Mouse (Mus musculus): ENCODE results near the gene Wdr81.

Wdr81 gene

GRCm38 (mm10) chr11:75453991-75454930 is at the start of gene Wdr81:
Gene Wdr81, minus strand, starts transcription at chr11:75454717.
- ChIA-PET POLR2A (interaction anchor here (0.5 to 10.9 kb wide), 33 partner anchors 8 to 622 kb away, joined by 3 to 130 read pairs (median 4); partner anchors contain the start of genes Prpf8 (in 2 of the 4), Rilp (in 2 of the 4), Tlcd2 (in 2 of the 4) and Serpinf1 (in 1 of the 4)), CTCF (interaction anchor here (0.5 to 1.3 kb wide), 13 partner anchors 9 to 834 kb away, joined by 3 to 5 read pairs (median 3); partner anchors contain the start of genes Hic1 (in 1 of the 4), Prpf8 (in 1 of the 4) and Rilp (in 1 of the 4))

- ChIA-PET POLR2A (interaction anchor here (0.6 to 4.9 kb wide), 13 partner anchors 11 to 1836 kb away, joined by 3 to 38 read pairs (median 6); partner anchors contain the start of genes Rilp (in 4 of the 4), Tlcd2 (in 3 of the 4) and Prpf8 (in 2 of the 4)), CTCF (interaction anchor here in 2 of 4 experiments (0.7 to 3.3 kb wide), 3 partner anchors 12 to 60 kb away, joined by 3 to 16 read pairs (median 11); partner anchors contain the start of gene Rilp (in 2 of the 2))
Measured at GRCm38 (mm10) chr11:75498126-75498525, 43.6 kb upstream of the Wdr81 start.

GRCm38 (mm10) chr11:75494296-75495049 is 40.0 kb upstream of the Wdr81 start:
- ChIA-PET CTCF (interaction anchor here in 1 of 4 experiments (2.0 kb wide), 1 partner anchor 16 kb away, joined by 9 read pairs; the partner anchor contains the start of gene Rilp), POLR2A (interaction anchor here in 3 of 4 experiments (0.9 to 4.9 kb wide), 8 partner anchors 7 to 49 kb away, joined by 3 to 32 read pairs (median 14); partner anchors contain the start of genes Prpf8 (in 3 of the 3), Rilp (in 2 of the 3) and Tlcd2 (in 1 of the 3))

GRCm38 (mm10) chr11:75487496-75487895 is 33.0 kb upstream of the Wdr81 start:
- CTCF ChIA-PET, result interaction anchor here in 2 of 4 experiments (2.0 to 3.6 kb wide), 2 partner anchors 23 kb away, joined by 21 to 30 read pairs; partner anchors contain the start of gene Rilp (in 2 of the 2)
- POLR2A ChIA-PET, result interaction anchor here (0.6 to 7.0 kb wide), 44 partner anchors 8 to 657 kb away, joined by 3 to 117 read pairs (median 6); partner anchors contain the start of genes Tlcd2 (in 4 of the 4), Rilp (in 3 of the 4), Wdr81 (in 2 of the 4) and Crk (in 1 of the 4)

GRCm38 (mm10) chr11:75486601-75487285 is 32.2 kb upstream of the Wdr81 start, which contains the start of gene Prpf8:
Gene Prpf8, plus strand, starts transcription at chr11:75486816.
- CTCF ChIA-PET, result interaction anchor here in 3 of 4 experiments (0.6 to 3.6 kb wide), 10 partner anchors 18 to 577 kb away, joined by 3 to 30 read pairs (median 4); partner anchors contain the start of genes Rilp (in 3 of the 3), Tlcd2 (in 1 of the 3) and Wdr81 (in 1 of the 3)

GRCm38 (mm10) chr11:75486192-75486591 is 31.7 kb upstream of the Wdr81 start:
- POLR2A ChIA-PET, result interaction anchor here (0.5 to 7.0 kb wide), 71 partner anchors 8 to 656 kb away, joined by 3 to 117 read pairs (median 5); partner anchors contain the start of genes Rilp (in 4 of the 4), Tlcd2 (in 4 of the 4), Scarf1 (in 3 of the 4) and Crk (in 2 of the 4)
- CTCF ChIA-PET, result interaction anchor here in 3 of 4 experiments (0.7 to 3.6 kb wide), 9 partner anchors 17 to 316 kb away, joined by 3 to 30 read pairs (median 4); partner anchors contain the start of genes Rilp (in 3 of the 3), Tlcd2 (in 1 of the 3) and Wdr81 (in 1 of the 3)

More at GRCm38 (mm10) chr11:75486601-75487285, 32.2 kb upstream of the Wdr81 start, which contains the start of gene Prpf8:
- POLR2A ChIA-PET, result interaction anchor here (0.5 to 7.0 kb wide), 76 partner anchors 9 to 656 kb away, joined by 3 to 117 read pairs (median 5); partner anchors contain the start of genes Rilp (in 4 of the 4), Tlcd2 (in 4 of the 4), Scarf1 (in 3 of the 4) and Crk (in 2 of the 4)

GRCm38 (mm10) chr11:75473376-75473775 is 18.9 kb upstream of the Wdr81 start:
- POLR2A ChIA-PET, result interaction anchor here in 3 of 4 experiments (0.7 to 5.8 kb wide), 6 partner anchors 10 to 13 kb away, joined by 3 to 40 read pairs (median 6); partner anchors contain the start of genes Prpf8 (in 2 of the 3) and Tlcd2 (in 2 of the 3)
- CTCF ChIA-PET, result no interaction called here

GRCm38 (mm10) chr11:75472469-75473081 is 18.1 kb upstream of the Wdr81 start:
- POLR2A ChIA-PET, result interaction anchor here in 3 of 4 experiments (0.7 to 5.8 kb wide), 9 partner anchors 8 to 115 kb away, joined by 3 to 40 read pairs (median 5); partner anchors contain the start of genes Prpf8 (in 2 of the 3), Tlcd2 (in 2 of the 3) and Pitpna (in 1 of the 3)
- CTCF ChIA-PET, result interaction anchor here in 1 of 4 experiments (0.5 to 1.6 kb wide), 3 partner anchors 38 to 193 kb away, joined by 3 read pairs; no protein-coding TSS in a partner anchor

GRCm38 (mm10) chr11:75470675-75471074 is 16.2 kb upstream of the Wdr81 start:
- POLR2A ChIA-PET, result interaction anchor here in 3 of 4 experiments (0.6 to 5.8 kb wide), 4 partner anchors 9 to 18 kb away, joined by 3 to 40 read pairs (median 17); partner anchors contain the start of genes Tlcd2 (in 2 of the 3) and Prpf8 (in 1 of the 3)

GRCm38 (mm10) chr11:75469261-75469660 is 14.7 kb upstream of the Wdr81 start:
- CTCF ChIA-PET, result interaction anchor here in 3 of 4 experiments (0.6 to 2.2 kb wide), 6 partner anchors 14 to 173 kb away, joined by 4 to 7 read pairs (median 5); partner anchors contain the start of gene Prpf8 (in 1 of the 3)
- POLR2A ChIA-PET, result interaction anchor here in 3 of 4 experiments (0.5 to 4.5 kb wide), 12 partner anchors 8 to 643 kb away, joined by 3 to 23 read pairs (median 5); partner anchors contain the start of genes Prpf8 (in 2 of the 3), Rilp (in 2 of the 3) and Tlcd2 (in 2 of the 3)

More at GRCm38 (mm10) chr11:75470675-75471074, 16.2 kb upstream of the Wdr81 start:
- CTCF ChIA-PET, result no interaction called here

- ChIA-PET CTCF (interaction anchor here in 2 of 4 experiments (0.5 to 2.2 kb wide), 4 partner anchors 14 to 88 kb away, joined by 3 to 7 read pairs (median 5); partner anchors contain the start of gene Wdr81 (in 1 of the 2)), POLR2A (interaction anchor here in 3 of 4 experiments (0.7 to 4.5 kb wide), 21 partner anchors 7 to 204 kb away, joined by 3 to 23 read pairs (median 5); partner anchors contain the start of genes Rilp (in 3 of the 3), Prpf8 (in 2 of the 3), Tlcd2 (in 2 of the 3) and Wdr81 (in 2 of the 3))
Measured at GRCm38 (mm10) chr11:75468410-75468809, 13.9 kb upstream of the Wdr81 start.

GRCm38 (mm10) chr11:75467512-75468215 is 13.1 kb upstream of the Wdr81 start:
- ChIA-PET POLR2A (interaction anchor here in 3 of 4 experiments (0.5 to 9.9 kb wide), 29 partner anchors 7 to 800 kb away, joined by 3 to 130 read pairs (median 5); partner anchors contain the start of genes Rilp (in 3 of the 3), Wdr81 (in 3 of the 3), Prpf8 (in 2 of the 3) and Slc43a2 (in 1 of the 3)), CTCF (interaction anchor here in 2 of 4 experiments (0.5 to 2.2 kb wide), 9 partner anchors 13 to 1096 kb away, joined by 3 to 7 read pairs (median 3); partner anchors contain the start of gene Wdr81 (in 1 of the 2))

- ChIA-PET CTCF (interaction anchor here in 3 of 4 experiments (0.6 to 2.1 kb wide), 8 partner anchors 12 to 302 kb away, joined by 3 to 7 read pairs (median 4); partner anchors contain the start of gene Wdr81 (in 1 of the 3)), POLR2A (interaction anchor here in 3 of 4 experiments (0.5 to 9.9 kb wide), 20 partner anchors 11 to 799 kb away, joined by 3 to 130 read pairs (median 4); partner anchors contain the start of genes Rilp (in 3 of the 3), Prpf8 (in 2 of the 3), Wdr81 (in 2 of the 3) and Slc43a2 (in 1 of the 3))
Measured at GRCm38 (mm10) chr11:75466731-75467505, 12.4 kb upstream of the Wdr81 start.

Data from embryonic stem cell, embryonic (primary cell).